Mouse (Mus musculus): ENCODE results near the gene Nmrk2.
A peak's percentile ranks its signal among the peaks of the same experiment; 100 is the strongest.
"Not testable (repeated sequence)": the region's sequence is repeated elsewhere in the genome, so short reads cannot be mapped to it uniquely, and the experiment has no call there.

The Nmrk2 gene

DNA sequence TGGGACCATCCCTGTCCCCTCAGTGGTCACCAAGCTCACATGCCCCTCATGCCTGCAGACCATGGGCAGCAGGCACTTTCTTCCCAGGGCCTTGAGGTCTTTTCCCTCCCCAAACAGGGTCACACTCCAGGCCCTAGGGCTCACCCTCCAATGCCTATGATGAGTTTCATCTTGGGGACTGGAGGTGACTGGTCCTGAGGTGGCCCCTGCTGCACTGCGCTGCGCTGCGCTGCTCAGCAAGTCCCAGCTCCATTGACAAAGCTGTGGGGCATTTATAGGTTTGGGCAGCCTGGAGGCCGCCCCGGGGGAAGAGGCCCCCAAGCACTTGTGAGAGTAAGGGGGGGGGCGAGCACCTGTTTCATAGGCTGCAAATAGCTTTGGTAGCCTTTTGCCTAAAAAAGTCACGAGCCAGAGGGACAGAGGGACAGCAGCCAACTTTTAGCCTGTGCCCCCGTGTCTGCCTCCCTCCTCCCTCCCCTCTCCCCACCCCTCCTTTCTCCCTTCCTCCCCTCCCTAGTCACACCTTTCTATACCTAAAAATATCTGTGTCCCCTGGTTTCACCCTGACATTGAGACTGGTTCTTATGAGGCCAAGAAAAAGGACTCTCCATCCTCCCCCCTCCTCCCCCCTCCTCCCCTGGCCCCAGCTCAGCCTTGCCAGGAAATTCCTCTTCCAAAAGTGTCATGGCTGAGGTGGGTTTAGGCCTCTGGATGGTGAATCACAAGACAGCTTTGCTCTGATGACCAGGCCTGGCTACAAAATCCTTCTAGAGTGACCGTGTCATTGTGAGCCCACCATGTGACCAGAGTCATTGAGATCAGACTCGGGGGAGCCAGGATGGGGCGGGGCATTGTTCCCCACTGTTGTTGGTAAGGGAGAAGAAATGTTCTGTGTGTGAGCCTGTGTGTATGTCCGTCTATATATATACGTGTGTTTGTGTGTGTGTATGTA lies at the start of gene Nmrk2:
Nmrk2 (minus strand) TSS at position 245 of the 952 bp plus-strand sequence.
- DNase-seq (ENCODE audit: low read depth, low spot score): no peak

DNA sequence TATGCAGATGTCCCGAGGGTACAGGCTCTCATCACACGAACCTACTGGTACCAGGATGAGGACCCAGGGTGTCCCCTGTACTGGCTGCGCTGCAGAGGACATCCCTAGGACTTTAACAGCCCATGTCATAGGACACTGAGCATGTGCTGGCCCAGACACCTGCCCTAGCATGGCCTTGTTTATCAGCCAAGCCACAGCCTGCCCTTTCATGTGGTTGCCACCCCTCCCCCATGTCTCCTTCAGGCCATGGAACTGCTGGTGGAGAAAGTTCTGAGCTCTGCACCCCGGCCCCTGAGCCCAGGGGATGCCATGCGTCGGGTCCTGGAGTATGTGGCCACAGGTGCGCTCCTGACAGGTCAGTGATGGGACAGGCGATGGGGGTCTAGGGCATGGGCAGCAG lies 47.6 kb upstream of the Nmrk2 start:
- no peak for DNase-seq (ENCODE audit: low read depth, low spot score)

DNA sequence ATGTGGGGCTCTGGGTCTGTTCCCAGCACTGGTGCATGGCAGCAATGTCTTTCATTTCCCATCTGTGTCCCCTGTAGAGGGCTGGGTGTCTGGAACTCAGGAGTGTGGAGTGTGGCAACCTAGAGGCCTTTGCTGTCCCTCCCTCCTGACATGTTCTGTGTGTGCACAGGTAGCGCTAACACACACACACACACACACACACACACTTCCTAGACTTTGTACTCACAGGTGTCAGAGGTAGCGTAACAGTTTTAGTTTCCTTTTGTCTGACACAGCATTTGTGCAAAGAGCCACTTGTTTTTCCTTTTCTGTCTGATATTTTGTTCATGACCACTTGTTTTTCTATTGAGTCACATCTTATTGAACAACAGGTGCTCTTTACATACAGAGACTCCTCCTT lies 46.0 kb upstream of the Nmrk2 start:
- DNase-seq (ENCODE audit: low read depth, low spot score): no peak

DNA sequence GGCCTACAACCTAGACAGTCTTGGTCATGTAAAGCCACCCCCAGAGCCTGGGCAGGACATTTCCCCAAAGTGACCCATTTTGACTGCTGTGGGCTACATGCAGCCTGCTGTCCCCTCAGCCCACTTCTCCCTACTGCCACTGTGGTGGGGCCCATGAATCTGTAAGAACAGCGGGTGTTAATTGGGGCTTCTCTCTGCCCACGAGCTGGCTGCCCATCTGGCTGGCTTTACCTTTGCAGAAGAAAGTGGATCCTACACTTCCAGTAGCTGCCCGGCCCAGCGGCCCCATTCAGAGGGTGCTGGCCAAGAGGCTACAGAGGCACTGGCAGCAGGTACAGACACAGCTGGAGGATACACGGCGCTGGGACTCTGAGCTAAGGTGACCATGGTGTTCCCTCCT lies 43.3 kb upstream of the Nmrk2 start:
- no peak for DNase-seq (ENCODE audit: low read depth, low spot score)

DNA sequence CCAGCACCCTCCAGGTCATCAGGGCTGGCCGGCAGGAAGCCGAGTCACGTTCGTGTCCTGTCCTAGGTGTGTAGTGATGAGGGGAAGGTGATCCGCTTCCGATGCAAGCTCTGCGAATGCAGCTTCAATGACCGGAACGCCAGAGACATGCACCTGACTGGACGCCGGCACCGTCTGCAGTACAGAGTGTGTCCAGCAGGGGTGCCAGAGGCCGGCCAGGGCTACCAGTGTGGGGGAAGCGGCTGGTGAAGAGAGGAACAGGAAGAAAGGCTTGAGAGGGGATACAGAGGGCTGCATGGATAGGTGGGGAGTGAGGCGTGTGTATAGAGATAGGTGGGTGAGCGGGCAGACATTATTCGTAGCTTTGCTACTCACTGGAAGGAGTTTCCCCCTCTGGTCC lies 42.7 kb upstream of the Nmrk2 start:
- no peak for DNase-seq (ENCODE audit: low read depth, low spot score)

DNA sequence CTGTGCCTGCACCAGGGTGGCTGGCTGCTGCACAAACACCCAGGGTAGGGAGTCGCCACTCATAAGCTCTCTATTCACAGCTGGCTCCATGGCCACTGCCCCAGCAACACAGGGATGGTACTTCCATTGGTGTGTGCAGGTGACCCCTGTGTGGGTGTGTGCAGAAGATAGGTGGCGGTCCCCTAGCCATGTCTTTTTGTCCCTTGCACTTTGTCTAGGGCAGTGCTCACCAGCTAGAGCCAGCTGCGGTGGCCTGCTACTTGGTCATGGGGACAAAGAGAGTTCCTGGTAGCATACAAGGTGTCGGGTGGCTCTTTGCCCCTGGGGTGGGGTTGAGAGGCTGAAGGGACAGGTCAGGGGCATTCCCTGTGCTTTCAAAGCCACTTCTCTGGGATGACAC lies 42.3 kb upstream of the Nmrk2 start:
- DNase-seq (ENCODE audit: low read depth, low spot score): no peak

DNA sequence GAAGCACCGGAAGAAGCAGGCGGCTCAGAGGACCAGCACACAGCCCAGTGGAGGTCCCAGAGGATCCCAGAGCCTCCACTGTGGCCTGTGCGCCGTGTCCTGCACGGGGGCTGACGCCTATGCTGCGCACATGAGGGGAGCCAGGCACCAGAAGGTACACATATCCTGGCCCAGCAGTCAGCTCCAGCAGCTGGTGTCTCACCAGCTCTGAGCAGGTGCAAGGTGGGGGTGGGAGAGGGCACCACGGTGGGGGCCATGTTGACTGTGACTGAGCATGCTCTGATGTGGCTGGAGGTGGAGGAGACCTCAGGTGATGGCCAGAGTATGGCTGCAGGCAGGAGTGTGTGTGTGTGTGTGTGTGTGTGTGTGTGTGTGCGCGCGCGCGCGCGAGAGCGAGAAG lies 40.2 kb upstream of the Nmrk2 start:
- DNase-seq (ENCODE audit: low read depth, low spot score): no peak

DNA sequence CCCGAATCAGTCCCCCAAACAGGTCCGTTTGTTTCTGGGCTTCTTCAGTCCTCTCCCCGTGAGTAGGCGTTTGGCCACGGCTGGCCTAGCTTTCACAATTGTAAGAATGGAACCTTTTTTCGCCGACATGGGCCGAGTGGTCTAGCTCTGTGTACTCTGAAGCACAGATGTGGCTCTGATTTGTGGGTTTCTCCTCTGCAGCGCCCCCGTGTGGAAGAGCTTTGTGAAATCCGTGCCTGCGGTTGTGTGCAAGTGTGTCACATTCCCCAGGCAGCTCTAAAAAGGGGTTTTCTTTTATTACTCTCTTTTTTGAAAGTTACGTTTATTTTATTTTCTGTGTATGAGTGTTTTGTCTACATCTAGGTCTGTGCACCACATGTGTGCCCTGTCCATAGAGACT lies 39.0 kb upstream of the Nmrk2 start:
- no peak for DNase-seq (ENCODE audit: low read depth, low spot score)

DNA sequence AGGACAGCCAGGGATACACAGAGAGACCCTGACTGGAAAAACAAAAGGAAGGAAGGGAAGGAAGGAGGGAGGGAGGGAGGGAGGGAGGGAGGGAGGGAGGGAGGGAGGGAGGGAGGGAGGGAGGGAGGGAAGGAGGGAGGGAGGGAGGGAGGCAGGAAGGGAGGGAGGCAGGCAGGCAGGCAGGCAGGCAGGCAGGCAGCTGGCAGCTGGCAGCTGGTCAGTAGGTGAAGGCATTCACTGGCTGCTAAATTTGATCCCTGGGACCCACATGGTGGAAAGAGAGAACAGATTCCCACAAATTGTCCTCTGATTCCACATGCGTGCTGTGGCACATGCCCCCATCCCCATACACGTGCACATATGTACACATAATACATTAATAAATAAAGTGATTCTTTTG lies 36.8 kb upstream of the Nmrk2 start:
- no peak for DNase-seq (ENCODE audit: low read depth, low spot score)

DNA sequence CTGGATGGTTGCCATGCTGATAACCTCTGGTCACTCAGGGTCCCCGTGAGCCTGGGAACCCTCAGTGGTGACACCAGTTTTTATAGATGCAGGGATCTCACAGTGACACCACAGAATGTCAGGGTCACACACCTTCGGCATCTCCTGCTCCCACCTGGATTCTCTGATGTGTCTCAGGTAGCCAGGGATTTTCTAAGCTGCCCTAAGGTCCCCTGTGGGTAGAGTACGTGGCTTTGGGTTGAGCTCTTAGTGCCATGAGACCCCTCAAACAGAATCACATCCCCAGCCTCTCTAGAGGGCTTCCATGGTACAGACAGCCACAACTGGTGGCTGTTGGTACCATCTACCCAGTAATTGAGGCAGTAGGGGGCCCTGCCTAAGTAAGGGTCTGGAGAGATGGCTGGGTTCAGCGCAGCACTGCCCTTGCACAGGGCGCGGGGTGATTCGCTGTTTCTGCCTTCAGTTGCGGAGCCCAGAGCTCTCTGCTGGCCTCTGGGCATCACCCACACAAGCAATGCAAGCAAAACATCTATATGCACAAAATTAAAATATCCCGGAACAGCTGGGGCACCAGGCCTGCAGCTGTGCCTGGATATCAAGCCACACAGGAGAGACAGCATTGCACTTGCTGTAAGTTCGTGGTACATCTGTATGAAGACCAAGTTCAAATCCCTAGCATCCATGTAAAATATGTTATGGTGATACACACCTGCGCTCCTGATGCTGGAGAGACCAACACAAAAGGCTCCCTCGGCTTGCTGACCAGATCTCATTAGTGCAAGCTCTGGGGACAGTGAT lies 34.8 kb upstream of the Nmrk2 start:
- DNase-seq (ENCODE audit: low read depth, low spot score): no peak

DNA sequence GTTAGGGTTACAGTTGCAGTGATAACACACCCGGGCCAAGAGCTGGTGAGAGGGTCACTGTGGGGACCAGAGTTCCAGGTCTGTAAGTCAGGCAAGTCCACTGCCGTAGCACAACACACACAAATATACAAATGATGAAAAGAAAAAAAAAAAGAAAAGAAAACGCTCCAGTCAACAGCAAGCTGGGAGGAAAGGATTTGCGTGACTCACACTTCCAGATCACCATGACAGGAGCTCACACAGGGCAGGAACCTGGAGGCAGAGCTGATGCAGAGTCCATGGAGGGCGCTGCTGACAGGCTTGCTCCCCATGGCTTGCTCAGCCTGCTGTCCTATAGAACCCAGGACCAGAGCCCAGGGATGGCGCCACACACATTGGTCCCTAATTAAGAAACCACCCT lies 32.4 kb upstream of the Nmrk2 start:
- no peak for DNase-seq (ENCODE audit: low read depth, low spot score)

DNA sequence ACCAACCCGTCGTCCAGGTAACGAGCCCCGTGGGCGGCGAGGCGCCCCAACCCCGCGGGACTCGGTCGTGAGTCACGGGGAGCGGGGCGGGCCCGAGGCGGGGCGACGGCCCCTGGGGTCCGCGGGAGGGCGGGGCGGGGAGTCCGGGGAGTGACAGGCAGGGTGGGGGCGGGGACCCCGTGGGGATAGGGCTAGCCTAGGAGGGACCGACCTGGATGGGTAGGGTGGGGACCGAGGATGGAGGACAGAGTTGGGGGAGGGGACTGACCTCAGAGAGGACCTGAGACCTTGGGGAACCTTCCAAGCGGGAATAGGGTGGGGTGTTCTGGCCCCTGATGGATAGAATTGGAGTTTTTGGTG lies 31.4 kb upstream of the Nmrk2 start:
- DNase-seq (ENCODE audit: low read depth, low spot score): no peak

DNA sequence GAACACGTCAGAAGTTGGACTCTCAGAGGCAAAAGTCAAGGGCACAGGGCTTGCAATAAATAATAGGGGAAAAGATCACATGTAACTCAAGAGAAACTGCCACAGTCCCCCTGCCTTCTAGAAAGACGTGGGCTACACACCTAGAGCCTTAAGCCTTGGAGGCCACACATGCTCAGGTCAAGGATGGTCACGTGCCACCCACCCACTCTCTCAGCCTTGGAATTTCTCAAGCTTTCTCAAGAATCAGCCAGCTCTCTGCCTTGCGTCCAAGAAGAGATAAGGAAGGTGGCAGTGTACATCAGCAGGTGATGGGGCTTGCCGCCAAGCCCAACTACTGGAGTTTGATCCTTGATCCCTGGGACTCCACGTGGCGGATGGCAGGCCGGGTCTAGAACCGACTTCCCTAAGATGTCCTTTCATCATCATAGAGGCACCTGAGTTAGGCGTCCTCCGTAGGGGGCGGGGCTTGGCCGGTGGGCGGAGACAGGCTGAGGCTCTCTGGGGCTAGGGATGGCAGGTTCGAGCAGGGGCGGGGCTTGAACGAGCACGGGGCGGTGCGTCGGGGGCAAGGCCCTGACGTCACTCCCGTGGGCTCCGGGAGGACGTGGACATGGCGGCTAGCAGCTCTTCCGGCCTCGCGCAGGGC lies 30.9 kb upstream of the Nmrk2 start, which contains the start of gene Zfr2:
Zfr2 (plus strand) TSS at position 576 of the 646 bp plus-strand sequence.
- peak; percentile 74 for DNase-seq (ENCODE audit: low read depth, low spot score)

DNA sequence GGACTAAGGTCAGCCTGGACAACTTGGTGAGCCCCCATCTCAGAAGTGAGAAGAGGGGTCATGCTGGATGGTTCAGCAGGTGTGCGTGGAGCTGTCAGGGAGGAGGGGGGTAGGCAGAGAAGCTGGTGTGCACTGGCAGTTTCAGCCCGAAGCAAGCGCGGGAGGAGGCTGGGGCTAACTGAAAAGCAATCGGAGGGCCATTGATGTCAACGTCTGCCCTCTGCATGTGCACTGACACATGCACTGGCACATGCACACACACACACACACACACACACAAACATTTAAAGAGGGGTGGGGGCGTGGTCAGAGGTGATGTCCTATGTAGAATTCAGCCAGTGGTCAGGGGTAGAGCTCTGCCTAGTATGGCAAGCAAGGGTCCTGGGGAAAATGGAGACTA lies 29.6 kb upstream of the Nmrk2 start:
- no peak for DNase-seq (ENCODE audit: low read depth, low spot score)

DNA sequence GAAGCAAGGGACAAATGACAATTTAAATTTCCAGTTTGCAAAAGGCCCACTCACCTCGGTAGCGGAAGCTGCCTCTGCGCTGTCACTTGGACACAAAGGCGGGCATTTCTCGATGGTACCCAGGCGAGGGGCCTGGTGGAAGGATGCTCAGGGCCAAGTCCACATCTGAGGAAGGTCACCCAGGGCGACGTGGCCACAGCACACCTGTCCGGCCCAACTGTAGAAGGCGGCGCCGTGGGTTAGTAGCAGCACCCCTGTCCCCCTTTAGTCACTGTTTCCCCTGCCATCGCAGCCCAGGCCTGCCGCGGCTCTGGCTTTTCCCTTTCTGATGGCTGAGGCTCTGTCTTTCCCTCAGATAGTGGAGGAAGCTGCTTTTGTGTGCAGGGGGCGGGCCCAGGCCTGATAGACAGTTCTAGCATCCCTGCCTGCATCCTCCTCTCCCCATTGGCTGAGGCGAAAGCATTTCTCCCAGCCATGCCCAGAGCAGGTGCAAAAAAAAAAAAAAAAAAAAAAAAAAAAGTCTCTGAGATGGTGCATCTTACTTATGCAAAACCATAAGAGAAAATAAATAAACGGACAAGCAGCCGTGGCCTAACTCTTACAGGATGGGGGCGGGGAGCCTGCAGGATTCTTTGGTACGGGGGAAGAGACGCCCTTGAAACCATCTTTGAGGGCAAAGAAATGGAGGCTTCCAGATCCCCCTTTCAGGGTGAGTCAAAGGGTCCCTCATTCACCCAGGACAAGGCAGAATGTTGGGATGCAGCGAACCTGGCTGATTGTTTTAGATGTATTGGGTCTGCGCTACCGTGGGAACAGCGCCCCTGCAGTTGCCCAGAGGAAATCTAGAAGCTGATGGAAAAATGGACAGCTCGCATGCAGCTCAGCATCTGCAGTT lies 28.8 kb upstream of the Nmrk2 start, which contains the start of gene Atcay:
Atcay (minus strand) TSS at position 396 of the 895 bp plus-strand sequence.
- no peak for DNase-seq (ENCODE audit: low read depth, low spot score)

DNA sequence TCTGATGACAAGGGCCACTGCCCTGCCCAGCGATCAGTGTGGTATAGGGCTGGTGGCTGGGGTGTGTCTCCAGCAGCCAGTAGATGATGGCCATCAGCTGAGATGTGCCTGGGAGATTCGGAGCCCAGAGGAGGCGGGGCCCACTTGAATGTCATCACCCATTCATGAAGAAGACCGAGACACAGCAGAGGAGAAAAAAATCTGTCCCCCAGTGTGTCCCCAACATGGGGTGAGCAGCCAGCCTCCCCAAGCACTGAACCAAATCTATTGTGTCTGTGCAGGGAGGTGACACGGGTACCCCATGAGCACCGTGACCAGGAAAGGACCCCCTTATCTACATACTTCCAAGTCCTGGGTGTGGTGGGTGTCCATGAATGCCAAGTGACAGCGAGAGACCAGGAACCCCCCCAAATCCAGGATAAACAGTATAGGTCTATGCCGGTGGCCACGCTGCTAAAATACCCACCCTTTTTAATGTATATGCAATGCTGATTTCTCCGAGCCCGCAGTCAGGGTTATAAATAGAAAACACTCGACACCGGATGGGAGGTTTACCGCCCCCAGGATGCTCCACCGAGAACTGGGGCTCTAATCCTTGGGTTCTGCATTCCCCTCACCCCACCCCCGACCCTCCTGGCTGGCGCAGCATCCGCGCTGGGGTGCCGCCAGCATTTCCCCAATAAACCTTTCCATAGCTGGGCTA lies 28.0 kb upstream of the Nmrk2 start:
- DNase-seq (ENCODE audit: low read depth, low spot score): no peak

DNA sequence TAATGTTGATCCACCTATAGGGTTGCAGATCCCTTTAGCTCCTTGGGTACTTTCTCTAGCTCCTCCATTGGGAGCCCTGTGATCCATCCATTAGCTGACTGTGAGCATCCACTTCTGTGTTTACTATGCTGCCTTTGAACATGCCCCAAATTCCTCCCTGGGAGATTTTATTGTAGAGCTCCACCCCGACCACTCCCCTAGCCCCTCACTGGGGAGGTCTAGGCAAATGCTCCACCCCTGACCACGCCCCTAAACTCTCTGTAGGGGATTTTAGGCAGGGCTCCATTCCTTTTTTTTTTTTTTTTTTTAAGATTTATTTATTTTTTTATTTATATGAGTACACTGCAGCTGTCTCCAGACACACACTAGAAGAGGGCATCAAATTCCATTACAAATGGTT lies 21.9 kb upstream of the Nmrk2 start:
- not testable (repeated sequence) for DNase-seq (ENCODE audit: low read depth, low spot score)

DNA sequence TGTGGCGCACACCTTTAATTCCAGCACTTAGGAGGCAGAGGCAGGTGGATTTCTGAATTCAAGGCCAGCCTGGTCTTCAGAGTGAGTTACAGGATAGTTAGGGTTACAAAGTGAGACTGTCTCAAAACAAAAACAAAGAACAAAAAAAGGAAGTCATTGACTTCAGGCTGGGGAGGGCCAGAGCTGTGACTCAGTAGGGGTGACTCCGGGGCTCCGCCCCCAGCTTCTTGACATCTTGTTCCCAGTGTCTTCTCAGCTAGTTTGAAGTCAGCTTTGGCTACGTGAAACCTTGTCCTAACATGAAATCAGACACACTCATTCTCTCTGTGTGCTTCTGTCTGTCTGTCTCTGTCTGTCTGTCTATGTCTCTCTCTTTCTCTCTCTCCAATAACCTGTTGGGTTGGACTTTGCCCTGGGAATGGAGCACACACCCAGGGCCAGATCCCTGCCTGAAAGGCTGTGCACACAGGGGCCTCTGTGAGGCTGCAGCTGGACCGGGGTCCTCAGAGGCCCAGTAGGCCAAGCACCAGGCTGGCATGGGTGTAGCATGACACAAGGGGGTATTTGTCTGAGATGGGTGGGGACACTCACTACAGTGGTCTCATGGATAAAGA lies 19.7 kb upstream of the Nmrk2 start:
- no peak for DNase-seq (ENCODE audit: low read depth, low spot score)

DNA sequence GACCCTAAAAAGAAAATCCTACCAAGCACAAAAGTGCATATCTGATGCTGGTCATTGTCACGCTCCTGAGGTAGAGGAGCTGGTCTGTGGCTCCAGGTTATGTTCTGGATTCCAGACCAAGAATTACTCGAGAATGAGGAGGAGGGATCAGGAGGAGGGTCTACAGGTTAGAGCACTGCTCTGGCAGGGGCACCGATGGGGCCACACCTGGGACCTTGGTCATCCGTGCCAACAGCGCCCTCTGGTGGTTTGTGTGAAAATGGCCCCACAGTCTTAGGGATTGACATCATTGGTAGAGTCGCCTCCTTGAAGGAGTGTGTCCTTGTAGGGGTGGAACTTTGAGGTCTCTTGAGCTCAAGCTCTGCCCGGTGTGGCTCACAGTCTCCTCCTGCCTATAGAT lies 16.1 kb upstream of the Nmrk2 start:
- no peak for DNase-seq (ENCODE audit: low read depth, low spot score)

DNA sequence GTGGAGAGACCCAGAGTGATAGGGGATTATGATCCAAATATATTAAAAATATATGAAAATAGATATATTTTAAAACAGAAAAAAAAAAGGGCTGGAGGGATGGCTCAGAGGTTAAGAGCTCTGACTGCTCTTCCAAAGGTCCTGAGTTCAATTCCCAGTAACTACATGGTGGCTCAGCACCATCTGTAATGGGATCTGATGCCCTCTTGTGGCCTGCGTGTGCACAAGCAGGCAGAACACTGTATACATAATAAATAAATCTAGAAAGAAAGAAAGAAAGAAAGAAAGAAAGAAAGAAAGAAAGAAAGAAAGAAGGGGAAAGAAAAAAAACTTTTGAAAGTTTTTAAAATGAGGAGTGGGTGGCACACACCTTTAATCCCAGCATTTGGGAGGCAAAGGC lies 15.4 kb upstream of the Nmrk2 start:
- DNase-seq (ENCODE audit: low read depth, low spot score): not testable (repeated sequence)

Data from retina, adult 2 months (tissue).